Mouse (Mus musculus): ENCODE data around the gene Plcb3. TPM values are rescaled to one million over a fixed set of nuclear protein-coding genes. Genes with fewer than 3 reads are reported as not detected.

Gene Plcb3
- total RNA-seq, 1 experiment from 2014 or later = 6.9 TPM

Other genes with a start within 250 kb of the Plcb3 start
- 23.8 TPM for gene Rps6ka4, start 135.8 kb downstream of the Plcb3 start, total RNA-seq (2023)
- 89.2 TPM for gene Ccdc88b, start 118.3 kb downstream of the Plcb3 start, total RNA-seq (2023)
- 127 TPM for gene Trmt112, start 66.8 kb downstream of the Plcb3 start, total RNA-seq (2023)
- gene Prdx5, start 66.4 kb downstream of the Plcb3 start, total RNA-seq (2023) = 59.7 TPM
- gene Esrra, start 54.7 kb downstream of the Plcb3 start, total RNA-seq (2023) = 26.2 TPM
- gene Catsperz, start 51.1 kb downstream of the Plcb3 start, total RNA-seq (2023) = not detected
- gene Kcnk4, start 42.0 kb downstream of the Plcb3 start, total RNA-seq (2023) = not detected
- 7.8 TPM for gene Bad, start 34.6 kb downstream of the Plcb3 start, total RNA-seq (2023)
- 6.1 TPM for gene Gpr137, start 34.0 kb downstream of the Plcb3 start, total RNA-seq (2023)
- 120 TPM for gene Ppp1r14b, start 1.5 kb downstream of the Plcb3 start, total RNA-seq (2023)
- gene Fkbp2, start 4.0 kb upstream of the Plcb3 start, total RNA-seq (2023) = 14.8 TPM
- 15.2 TPM for gene Vegfb, start 11.2 kb upstream of the Plcb3 start, total RNA-seq (2023)
- gene Dnajc4, start 16.1 kb upstream of the Plcb3 start, total RNA-seq (2023) = 17.2 TPM
- 6.0 TPM for gene Nudt22, start 19.6 kb upstream of the Plcb3 start, total RNA-seq (2023)
- 4.3 TPM for gene Trpt1, start 19.7 kb upstream of the Plcb3 start, total RNA-seq (2023)
- 152 TPM for gene Fermt3, start 43.0 kb upstream of the Plcb3 start, total RNA-seq (2023)
- 117 TPM for gene Stip1, start 63.5 kb upstream of the Plcb3 start, total RNA-seq (2023)
- gene Macrod1, start 80.3 kb upstream of the Plcb3 start, total RNA-seq (2023) = 12.3 TPM
- gene Flrt1, start 129.3 kb upstream of the Plcb3 start, total RNA-seq (2023) = not detected
- gene Otub1, start 229.8 kb upstream of the Plcb3 start, total RNA-seq (2023) = 98.1 TPM
- 242 TPM for gene Cox8a, start 241.1 kb upstream of the Plcb3 start, total RNA-seq (2023)

Measured in CD8-positive naive resting alpha-beta T cell, adult 57 days (primary cell).